ENCODE assay signal across 8 mouse cellular contexts in the genomic region with DNA sequence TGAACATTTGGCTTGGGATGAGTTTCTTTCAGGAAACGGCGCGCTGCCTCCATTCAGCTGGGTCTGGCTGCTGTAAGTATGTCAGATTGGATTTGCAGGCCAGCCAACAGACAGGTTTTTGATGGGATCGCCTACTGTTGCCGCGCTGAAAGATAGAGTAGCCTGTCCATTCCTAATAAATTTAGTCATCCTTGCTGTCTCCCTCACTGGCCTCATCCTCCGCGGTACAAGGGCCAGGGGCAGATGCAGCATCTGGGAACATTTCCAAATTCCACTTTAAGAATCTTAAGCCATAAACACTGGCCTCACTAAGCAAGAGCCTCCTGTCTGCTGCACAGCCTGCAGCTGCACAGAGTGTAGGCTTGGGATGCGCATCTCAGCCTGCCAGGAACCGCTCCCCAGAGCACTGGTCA.
A peak's percentile ranks its signal among the peaks of the same experiment; 100 is the strongest.
DNase-seq lines count a peak whose midpoint lies in the region; ATAC-seq and TF ChIP-seq lines count a peak whose summit lies in the region.

No protein-coding gene starts in this region.

- no peak overlapping the region for H3K9ac ChIP-seq in lung, embryonic 15.5 days
- no peak overlapping the region for H3K9ac ChIP-seq in intestine, embryonic 14.5 days (ENCODE audit: low read length)

- peak; percentile 2 for DNase-seq in gastrocnemius, adult 18-20 months (ENCODE audit: low spot score)
- DNase-seq in gastrocnemius, adult 8-10 months (ENCODE audit: low spot score in 2 of 2): no peak
- DNase-seq in lung, adult 2 months: no peak
- DNase-seq in intestine, embryonic 14.5 days (ENCODE audit: low spot score): peak; percentile 71
- DNase-seq in right cerebral cortex, postnatal 4 days: peak; percentile 23
- DNase-seq in adrenal gland, postnatal 10 days: no peak
- no peak for DNase-seq in thymus, postnatal 0 days (ENCODE audit: low spot score)

- no peaks in the 10 kb centered on the region for H3K27me3 ChIP-seq in lung, embryonic 15.5 days
- no peaks in the 10 kb centered on the region for H3K27me3 ChIP-seq in intestine, embryonic 14.5 days (replicated peaks; ENCODE audit: control insufficient read depth, insufficient read depth, low read length)

- H3K4me1 ChIP-seq in lung, embryonic 15.5 days: peaks cover 8% of the 10 kb centered on the region
- H3K4me1 ChIP-seq in lung, adult 2 months (ENCODE audit: control insufficient read depth, insufficient read depth, low read length): no peaks in the 10 kb centered on the region
- peaks cover 4% of the 10 kb centered on the region; the same call in 1 of the 2 replicates for H3K4me1 ChIP-seq in intestine, embryonic 14.5 days (replicated peaks; ENCODE audit: control insufficient read depth, insufficient read depth, low read length)

- no peaks in the 10 kb centered on the region for H3K36me3 ChIP-seq in lung, embryonic 15.5 days
- no peaks in the 10 kb centered on the region for H3K36me3 ChIP-seq in intestine, embryonic 14.5 days (ENCODE audit: control insufficient read depth, insufficient read depth, low read length)

- no peaks in the 10 kb centered on the region for H3K9me3 ChIP-seq in lung, embryonic 15.5 days
- no peaks in the 10 kb centered on the region for H3K9me3 ChIP-seq in intestine, embryonic 14.5 days (ENCODE audit: control insufficient read depth, low read length)

- TF ChIP-seq CTCF in lung, adult 2 months (IDR thresholded peaks at IDR 0.05; ENCODE audit: insufficient read depth, low read length): no peak

- H3K4me2 ChIP-seq in lung, embryonic 15.5 days: no peak overlapping the region
- H3K4me2 ChIP-seq in intestine, embryonic 14.5 days (ENCODE audit: low read length): 0 out of 2 replicates have a peak overlapping the region, but pooled peaks have one; percentile 4

- no peak overlapping the region for H3K27ac ChIP-seq in lung, embryonic 15.5 days
- H3K27ac ChIP-seq in intestine, embryonic 14.5 days (ENCODE audit: low read depth): no peak overlapping the region; the same call in 1 of the 2 replicates

- 44% methylated on average over 10 of the region's 10 CpGs for WGBS in lung, embryonic 15.5 days
- WGBS in lung, adult 2 months: 63% methylated on average over 10 of the region's 10 CpGs
- WGBS in intestine, embryonic 14.5 days: 28% methylated on average over 10 of the region's 10 CpGs

- no peak overlapping the region for H3K4me3 ChIP-seq in lung, embryonic 15.5 days
- H3K4me3 ChIP-seq in lung, adult 2 months (replicated peaks; ENCODE audit: extremely low read depth, low read depth, low read length): no peak overlapping the region
- no peak overlapping the region for H3K4me3 ChIP-seq in intestine, embryonic 14.5 days (ENCODE audit: low read depth, low read length)

- TF ChIP-seq POLR2A in lung, adult 2 months (IDR thresholded peaks at IDR 0.05; ENCODE audit: borderline replicate concordance, extremely low read depth, low read depth, low read length): no peak

- peak; percentile 84; the same call in 1 of the 2 replicates for ATAC-seq in lung, embryonic 15.5 days (ENCODE audit: borderline replicate concordance, extremely low read depth, low FRiP score, low TSS enrichment)
- peak; percentile 81 for ATAC-seq in intestine, embryonic 14.5 days (replicated peaks; ENCODE audit: low FRiP score, low TSS enrichment, low read depth)

Comparison
In these comparisons a context has a peak if more than half of its experiments do, and no peak if none do; other contexts are left out.
1. DNase-seq: peak in gastrocnemius, adult 18-20 months (single experiment), intestine, embryonic 14.5 days (single experiment) and right cerebral cortex, postnatal 4 days (single experiment); none in gastrocnemius, adult 8-10 months (0 of 2), lung, adult 2 months (single experiment), adrenal gland, postnatal 10 days (single experiment) and thymus, postnatal 0 days (single experiment).